Mouse (Mus musculus) kidney, adult 2 months (tissue): ENCODE results near the gene Rps27l.

Source experiments
- CTCF ChIP-seq: fragments of 200-500 bp; conservative IDR thresholded peaks from 2 replicates; pipeline ENCODE4 v1.5.1; 2011; ENCODE audit warnings: low read depth, mild to moderate bottlenecking, control low read depth, low read length, moderate library complexity, mixed read lengths; ENCODE audit not compliant: insufficient read depth, insufficient read length
- POLR2A ChIP-seq: fragments of 200-500 bp; IDR thresholded peaks from one replicate; pipeline ENCODE4 v1.6.1; 2011; ENCODE audit warnings: low read depth, low read length, control low read depth

DNA sequence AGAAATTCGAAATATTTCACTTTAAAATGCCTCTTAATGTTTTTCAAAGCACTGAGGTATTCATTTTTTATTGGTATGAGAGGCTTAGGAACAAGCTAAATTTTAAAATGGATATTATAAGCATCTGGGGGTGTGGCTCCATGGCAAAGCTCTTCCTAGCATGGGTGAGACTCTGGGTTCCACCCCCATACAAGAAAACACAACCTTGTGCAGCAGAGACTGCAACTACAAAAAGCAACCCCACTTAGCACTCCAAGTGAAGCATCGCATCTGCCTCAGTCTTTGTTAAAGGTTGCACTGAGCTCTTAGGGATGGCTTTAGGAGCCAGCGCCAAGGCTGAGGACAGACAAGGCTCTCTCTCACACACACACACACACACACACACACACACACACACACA, 15.6 kb downstream of the Rps27l start:
- no peak for TF ChIP-seq CTCF
- TF ChIP-seq POLR2A, result no peak
